Mouse (Mus musculus) telencephalon, adult 2 months (tissue): ENCODE results near the gene Foxo3.

ENCODE experiments used
- DNase-seq: peaks from one replicate; pipeline ENCODE4 v3.0.0-alpha.2; 2011; ENCODE audit warnings: low read depth, low spot score

Gene Foxo3

DNA sequence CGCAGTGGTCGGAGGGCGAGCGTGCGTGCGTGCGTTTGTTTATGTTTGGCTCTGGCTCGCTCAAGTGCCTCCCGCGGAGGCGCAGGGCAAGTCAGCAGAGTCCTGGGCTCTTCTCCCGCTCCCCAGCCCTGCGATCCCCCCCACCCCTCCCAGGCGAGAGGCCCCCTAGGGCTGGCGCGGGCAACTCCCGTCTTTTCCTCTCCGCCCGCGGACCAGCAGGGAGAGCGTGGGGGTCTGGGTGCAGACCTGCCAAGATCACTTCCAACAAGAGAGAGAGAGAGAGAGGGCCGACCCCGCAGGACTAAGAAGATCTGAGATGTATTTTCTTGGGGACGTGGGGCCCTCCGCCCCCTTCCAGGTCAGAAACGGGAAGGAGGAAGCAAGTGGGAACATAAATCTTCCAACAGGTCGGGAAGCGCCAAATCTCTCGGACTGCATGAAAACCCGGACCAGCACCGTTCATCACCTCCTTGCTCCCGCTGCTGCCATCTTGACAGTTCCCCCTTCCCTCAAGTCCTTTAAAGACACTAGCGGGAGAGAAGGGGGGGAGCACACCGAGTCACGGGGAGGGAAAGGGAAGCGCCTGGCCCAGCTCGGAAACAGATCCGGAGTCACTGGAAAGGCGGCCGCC is 569 bp downstream of the Foxo3 start:
- DNase-seq: no peak

GRCm38 (mm10) chr10:42275401-42275870 is 1.1 kb downstream of the Foxo3 start:
- DNase-seq: no peak

- DNase-seq: no peak
Observed at GRCm38 (mm10) chr10:42274712-42275400, 1.7 kb downstream of the Foxo3 start.

DNA sequence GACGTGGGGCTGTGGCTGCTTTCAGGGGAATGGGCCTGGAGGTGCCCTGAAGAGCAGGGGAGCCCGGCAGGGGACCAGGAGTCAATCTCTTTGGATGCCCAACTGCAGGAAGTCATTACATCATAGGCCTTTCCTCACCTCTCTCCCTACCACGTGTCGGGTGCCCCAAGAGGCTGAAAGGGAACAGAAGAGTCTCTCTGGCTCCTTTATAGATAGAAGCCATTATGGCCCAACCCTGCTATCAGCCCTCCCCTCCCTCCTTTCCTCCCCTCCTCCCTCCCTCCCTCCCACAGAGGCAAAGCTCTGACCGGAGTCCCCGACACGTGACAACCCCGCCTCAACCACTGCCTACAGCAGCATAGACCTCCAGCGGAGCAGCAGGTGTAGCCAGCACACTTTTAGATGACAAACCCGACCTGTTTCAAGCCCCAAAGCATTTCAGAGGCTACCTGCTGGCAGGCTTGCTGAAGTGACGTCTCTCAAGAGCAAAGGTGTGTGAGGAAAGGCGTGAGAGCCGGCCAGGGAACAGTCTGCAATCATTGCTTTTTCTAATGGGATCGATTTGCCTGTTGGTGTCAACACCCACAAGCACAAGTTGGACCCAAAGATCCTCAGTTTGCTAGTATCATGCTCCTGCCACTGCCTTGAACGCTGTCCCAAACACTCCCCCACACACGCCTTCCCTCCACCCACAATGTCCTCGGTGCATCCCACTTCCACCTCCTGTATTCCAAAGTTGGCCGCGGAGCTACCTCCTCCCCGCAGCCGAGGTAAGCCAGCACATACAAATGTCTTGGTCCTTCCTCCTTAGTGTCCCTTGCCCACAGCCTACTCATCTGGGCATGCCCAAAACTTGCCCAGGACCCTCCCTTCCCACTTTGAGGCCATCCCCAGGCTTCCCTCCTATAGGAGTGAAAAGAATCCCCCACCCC is 2.5 kb downstream of the Foxo3 start:
- no peak for DNase-seq

DNA sequence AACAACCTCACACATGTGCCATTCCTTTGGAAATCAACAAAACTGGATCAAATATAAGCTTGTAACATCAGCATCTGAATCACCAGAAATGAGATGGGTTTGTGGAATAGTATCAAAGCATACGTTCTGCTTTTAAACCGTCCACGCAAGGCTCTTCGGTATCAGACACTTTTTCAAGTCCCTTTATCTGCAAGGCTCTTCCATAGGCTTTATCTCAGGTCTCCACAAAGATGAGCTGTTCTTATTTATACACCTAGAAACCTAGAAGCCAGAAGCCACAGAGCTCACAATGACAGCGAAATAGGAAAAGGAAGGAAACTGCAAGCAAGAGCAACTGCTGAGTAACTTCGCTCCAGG is 3.2 kb downstream of the Foxo3 start:
- DNase-seq: no peak

- no peak for DNase-seq
Observed at GRCm38 (mm10) chr10:42271454-42272230, 4.9 kb downstream of the Foxo3 start.

DNA sequence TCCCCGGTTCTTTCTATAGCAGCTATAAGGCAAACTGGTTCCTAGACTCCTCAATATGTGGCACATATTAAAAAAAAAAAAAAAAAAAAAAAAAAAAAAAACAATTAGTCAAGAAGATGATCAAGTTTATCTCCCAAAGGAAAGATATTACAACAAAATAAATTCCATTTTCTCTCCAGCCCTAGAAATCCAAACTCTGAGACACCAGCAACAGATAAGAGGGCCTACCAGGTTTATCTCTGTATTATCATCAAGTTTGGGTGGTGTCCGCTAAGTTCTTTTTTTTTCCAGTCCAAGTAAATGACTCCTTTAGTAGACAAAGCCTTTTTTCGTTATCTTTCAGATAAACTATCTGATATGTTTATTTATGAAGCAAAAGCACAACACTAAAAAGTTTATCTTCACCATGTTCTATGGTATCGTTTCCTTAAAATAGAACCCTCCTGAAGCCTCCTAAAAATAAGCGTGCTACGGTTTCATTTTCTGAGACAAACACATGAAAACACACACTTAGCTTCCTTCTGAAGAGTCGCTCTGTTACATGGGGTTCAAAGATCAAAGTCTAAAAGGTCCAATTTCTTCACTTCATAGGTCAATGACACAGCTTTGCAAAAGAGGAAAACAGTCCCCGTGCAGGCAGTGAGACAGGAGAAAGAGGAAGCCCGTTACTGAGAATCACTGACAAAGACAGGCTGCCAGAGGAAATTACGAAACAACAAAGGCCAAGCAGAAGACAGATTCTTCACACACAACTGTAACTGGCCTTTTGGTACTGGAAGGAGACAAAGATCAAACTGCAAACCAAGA is 6.1 kb downstream of the Foxo3 start:
- DNase-seq: no peak

DNA sequence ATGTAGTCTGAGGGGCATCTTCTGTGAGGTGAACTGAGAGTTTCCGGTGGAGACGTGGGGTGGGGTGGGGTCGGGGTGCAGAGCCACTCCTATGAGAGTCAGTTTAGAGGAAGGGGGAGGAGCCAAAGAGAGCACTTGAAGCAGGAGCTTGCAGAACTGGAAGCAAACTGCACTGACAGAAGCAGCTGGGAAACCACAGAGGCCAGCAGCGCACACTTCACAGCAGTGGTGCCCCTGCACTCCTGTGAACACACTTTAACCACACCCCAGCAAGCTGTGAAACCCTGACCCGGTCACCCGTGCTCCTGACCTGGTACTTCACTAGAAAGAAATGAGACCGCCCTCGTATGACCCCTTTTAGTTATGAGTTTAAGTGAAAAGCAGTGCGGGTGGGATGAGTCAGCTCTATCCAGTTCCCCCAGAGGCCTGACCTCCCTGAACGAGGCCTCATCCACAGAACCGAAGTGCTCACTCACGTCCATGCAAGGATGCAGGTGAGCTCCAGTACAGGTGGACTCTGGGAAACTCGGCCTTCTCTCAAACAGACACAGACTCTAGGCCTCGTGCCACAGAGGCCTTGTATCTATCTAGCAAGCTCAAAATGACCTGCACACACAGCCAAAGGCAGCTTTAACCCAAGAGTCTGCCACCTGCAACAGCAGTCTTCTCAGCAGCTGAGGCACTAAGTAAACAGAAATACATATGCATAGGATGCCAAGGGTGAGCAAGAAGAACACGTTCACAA is 7.1 kb downstream of the Foxo3 start:
- no peak for DNase-seq

- no peak for DNase-seq
Observed at GRCm38 (mm10) chr10:42267811-42268545, 8.6 kb downstream of the Foxo3 start.

GRCm38 (mm10) chr10:42265021-42265689 is 11.4 kb downstream of the Foxo3 start:
- DNase-seq: no peak

DNA sequence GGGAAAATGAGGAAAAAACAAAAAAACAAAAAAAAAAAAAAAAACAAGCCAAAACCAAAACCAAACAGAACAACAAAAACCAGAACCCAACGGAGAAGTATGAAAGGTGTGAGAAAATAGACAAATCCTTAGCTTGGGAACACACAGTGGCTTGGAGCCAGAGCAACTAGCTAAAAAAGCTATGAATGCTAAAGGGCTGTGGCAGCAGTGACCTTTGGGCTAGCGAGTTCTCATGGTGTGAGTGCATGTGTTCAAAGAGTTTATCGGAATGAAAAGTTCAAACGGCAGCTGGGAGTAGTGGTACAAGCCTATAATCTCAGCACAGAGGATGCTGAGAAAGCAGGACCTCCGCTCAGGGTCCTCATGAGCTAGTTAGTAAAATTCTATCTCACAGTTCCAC is 12.4 kb downstream of the Foxo3 start:
- DNase-seq: no peak

DNA sequence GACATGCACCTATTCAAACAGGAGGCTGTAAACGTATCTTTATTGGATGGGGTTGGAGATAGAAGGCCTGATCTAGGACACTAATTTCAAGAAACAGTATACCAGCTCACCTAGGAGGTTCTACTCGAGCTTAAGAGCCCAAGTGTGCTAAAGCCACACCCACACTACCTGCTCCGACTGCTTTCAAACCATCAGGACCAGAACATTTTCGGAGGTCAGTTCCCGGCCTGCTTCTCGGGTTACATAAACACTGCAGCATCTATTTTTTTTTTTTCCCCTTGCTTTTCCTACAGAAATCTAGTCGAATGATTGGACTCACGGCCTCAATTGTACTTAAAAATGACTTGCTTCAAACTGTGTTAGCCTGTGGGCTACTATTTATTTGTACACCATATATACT is 12.9 kb downstream of the Foxo3 start:
- DNase-seq: no peak

DNA sequence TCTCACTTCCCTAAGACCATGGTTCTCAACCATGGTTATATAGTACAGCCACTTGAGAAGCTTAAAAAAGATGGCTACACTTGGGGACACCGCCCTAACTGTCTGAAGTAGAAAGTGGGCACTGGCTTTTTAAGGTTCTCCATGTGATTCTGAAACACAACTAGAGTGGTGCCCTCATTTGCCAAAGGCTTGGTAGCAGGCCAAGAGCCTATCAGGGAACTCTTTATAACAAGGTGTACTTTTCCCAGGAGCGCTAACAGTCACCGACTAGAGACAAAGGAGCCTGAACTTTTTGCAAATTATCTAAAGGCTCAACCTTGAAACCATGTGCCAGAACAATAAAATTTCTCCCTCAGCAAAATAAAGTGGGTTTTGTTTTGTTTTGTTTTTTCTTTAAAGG is 14.5 kb downstream of the Foxo3 start:
- no peak for DNase-seq

- DNase-seq: no peak
Observed at GRCm38 (mm10) chr10:42261103-42261502, 15.5 kb downstream of the Foxo3 start.

GRCm38 (mm10) chr10:42260523-42260922 is 16.0 kb downstream of the Foxo3 start:
- DNase-seq: no peak

DNA sequence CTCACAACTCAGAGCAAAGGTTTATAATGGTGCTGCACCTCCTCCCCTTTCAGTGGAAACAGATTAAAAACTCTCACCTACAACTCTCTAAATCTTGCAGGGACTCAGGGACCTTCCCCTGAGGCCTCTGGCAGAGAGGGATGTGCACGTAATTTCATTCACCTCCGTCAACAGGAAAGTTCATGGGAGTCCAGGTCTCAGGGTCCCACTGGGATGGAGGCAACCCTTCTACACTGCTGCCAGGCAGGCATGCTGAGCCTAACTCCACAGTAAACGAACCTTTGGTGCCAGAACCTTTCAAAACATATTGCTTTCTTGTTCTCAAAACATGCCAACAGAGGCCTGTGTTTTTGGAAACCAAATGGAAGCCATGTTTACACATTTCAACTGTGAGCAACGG is 17.0 kb downstream of the Foxo3 start:
- no peak for DNase-seq

DNA sequence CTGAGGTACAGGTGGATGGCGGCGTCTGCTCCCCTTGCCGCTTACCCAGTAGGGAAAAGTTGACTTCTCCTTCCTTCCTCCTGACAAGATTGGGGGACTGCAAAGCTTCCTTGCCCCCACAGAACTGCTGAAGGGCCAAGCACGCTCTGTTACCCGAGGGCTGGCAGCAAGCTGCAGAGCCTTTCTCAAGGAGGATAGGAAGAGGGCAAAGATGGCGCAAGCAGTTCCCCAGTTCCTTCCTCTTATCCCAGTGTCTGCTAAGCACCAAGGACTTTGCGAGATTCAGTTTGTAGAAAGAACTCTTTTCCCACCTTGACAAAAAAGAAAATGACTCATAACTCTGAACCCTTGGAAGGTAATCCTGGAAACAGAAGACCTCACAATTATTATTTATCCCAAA is 18.6 kb downstream of the Foxo3 start:
- DNase-seq: no peak

- DNase-seq: no peak
Observed at GRCm38 (mm10) chr10:42254788-42255187, 21.8 kb downstream of the Foxo3 start.
